Mouse (Mus musculus) small intestine, adult 2 months (tissue): Measurements from ENCODE around the gene Spred2. TPM values are rescaled to one million over a fixed set of nuclear protein-coding genes. Genes with fewer than 3 reads are reported as not detected.

Experiments used
- H3K27ac ChIP-seq: fragments of 200-500 bp; 2 replicates; pipeline ENCODE4 v1.5.1; 2012; ENCODE audit warnings: low read depth, low read length, control low read depth, inconsistent platforms; ENCODE audit not compliant: insufficient read depth
- H3K27me3 ChIP-seq: fragments of 200-500 bp; 2 replicates; pipeline ENCODE4 v1.6.1; 2012; ENCODE audit warnings: mild to moderate bottlenecking, moderate library complexity, low read length, inconsistent platforms; ENCODE audit not compliant: control insufficient read depth, insufficient read depth
- H3K36me3 ChIP-seq: fragments of 200-500 bp; 2 replicates; pipeline ENCODE4 v1.6.1; 2012; ENCODE audit warnings: mild to moderate bottlenecking, low read length, control low read depth, inconsistent platforms; ENCODE audit not compliant: control insufficient read depth, insufficient read depth
- H3K4me1 ChIP-seq: fragments of 200-500 bp; 2 replicates; pipeline ENCODE4 v1.6.1; 2012; ENCODE audit warnings: low read length, inconsistent platforms, mixed read lengths; ENCODE audit not compliant: control insufficient read depth, insufficient read depth, insufficient read length
- H3K4me3 ChIP-seq: fragments of 200-500 bp; 2 replicates; pipeline ENCODE4 v1.5.1; 2012; ENCODE audit warnings: low read depth, mild to moderate bottlenecking, control low read depth, inconsistent platforms, low read length, moderate library complexity
- CTCF ChIP-seq: fragments of 200-500 bp; IDR thresholded peaks from 2 replicates; pipeline ENCODE4 v1.5.1; 2012; ENCODE audit warnings: low read depth, mild to moderate bottlenecking, control low read depth, inconsistent platforms, low read length, moderate library complexity, mixed read lengths; ENCODE audit not compliant: insufficient replicate concordance, insufficient read length; ENCODE audit errors: extremely low read depth
- POLR2A ChIP-seq: fragments of 200-500 bp; IDR thresholded peaks from 2 replicates; pipeline ENCODE4 v1.6.1; 2012; ENCODE audit warnings: low read depth, mild to moderate bottlenecking, control low read depth, inconsistent platforms, low read length, moderate library complexity
- WGBS: fragments of 180-500 bp; shearing (Covaris S2); methylation state at CpG from one replicate; pipeline ENCODE4 v1.1.7; 2018; 5-methylcytosine and 5-hydroxymethylcytosine counted together
- polyA plus RNA-seq: library from polyadenylated mRNA; depleted of rRNA; stranded (reverse); fragments of >200 nt; gene quantifications from 2 replicates; pipeline ENCODE4 v1.2.3, GENCODE M21; 2012

The Spred2 gene
- polyA plus RNA-seq, 1 experiment, result 21.2 TPM

GRCm38 (mm10) chr11:20038723-20039122 lies 114.5 kb downstream of the Spred2 start:
- no peak for TF ChIP-seq POLR2A
- no peak for TF ChIP-seq CTCF
- H3K27me3 ChIP-seq, result no peaks in the 10 kb centered on the region
- no peaks in the 10 kb centered on the region for H3K36me3 ChIP-seq
- peaks cover 7% of the 10 kb centered on the region for H3K4me1 ChIP-seq
- no peak overlapping the region for H3K27ac ChIP-seq
- H3K4me3 ChIP-seq, result no peak overlapping the region
- WGBS, result 42% methylated on average over 8 of the region's 8 CpGs

DNA sequence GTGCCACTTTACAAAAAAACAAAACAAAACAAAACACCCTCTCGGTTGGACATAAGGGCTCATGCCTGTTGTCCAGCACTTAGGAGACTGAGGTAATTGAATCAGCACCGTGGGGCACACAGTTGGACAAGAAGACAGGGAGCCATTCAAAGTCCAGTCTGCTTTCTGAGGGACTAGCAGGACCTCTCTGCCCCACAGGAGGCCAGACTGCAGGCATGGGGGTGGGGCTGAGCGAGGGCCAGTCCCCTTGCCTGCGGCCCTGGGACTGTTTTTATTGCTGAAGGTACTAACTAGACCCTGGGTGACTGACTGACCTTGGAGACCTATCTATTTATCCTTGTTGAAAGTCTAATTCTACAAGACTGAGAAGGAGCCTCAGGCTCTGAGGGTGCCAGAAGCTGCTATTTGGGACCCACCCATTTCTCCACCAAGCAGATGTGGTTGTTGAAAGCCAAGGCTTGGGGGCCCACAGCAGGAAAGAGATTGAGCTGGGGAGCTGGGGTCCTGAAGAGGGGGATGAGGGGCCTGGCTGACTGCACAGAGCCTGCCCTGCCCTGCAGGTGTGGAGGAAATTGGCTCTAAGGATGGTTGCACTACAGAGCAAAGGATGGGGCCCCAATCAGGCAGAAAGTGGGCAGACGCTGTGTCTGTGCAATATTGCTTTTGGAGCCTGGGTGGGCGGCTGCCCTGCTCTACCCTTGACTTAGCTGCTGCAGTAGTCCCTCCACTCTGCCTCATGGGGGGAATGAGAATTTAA lies 117.2 kb downstream of the Spred2 start:
- TF ChIP-seq POLR2A (no peak), CTCF (no peak)
- no peaks in the 10 kb centered on the region for H3K27me3 ChIP-seq
- no peak overlapping the region for H3K27ac ChIP-seq
- no peaks in the 10 kb centered on the region for H3K36me3 ChIP-seq
- WGBS, result 45% methylated on average over 6 of the region's 6 CpGs
- no peak overlapping the region for H3K4me3 ChIP-seq
- no peaks in the 10 kb centered on the region for H3K4me1 ChIP-seq

DNA sequence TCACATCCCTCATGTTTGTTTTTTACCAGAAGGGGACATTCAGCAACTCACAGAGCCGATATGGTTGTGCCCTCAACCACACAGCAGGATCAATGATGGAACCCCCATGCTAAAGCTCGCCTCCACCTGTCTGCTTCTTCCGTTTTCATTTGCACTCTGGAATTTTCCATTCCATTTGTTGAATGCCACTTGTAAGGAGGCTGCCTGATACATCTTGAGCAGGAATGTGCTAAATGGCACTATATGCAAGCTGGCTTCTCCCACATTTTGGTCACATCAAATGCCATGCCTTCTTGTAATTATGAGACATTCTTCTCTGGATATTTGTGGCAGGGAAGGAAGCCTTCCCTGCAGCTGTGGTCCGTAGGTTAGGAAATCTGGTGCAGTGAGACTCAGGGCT lies 117.9 kb downstream of the Spred2 start:
- H3K36me3 ChIP-seq, result no peaks in the 10 kb centered on the region
- no peak overlapping the region for H3K4me3 ChIP-seq
- no peaks in the 10 kb centered on the region for H3K4me1 ChIP-seq
- TF ChIP-seq CTCF (no peak), POLR2A (no peak)
- no peaks in the 10 kb centered on the region for H3K27me3 ChIP-seq
- no peak overlapping the region for H3K27ac ChIP-seq
- WGBS, result 86% methylated on average over 4 of the region's 4 CpGs

GRCm38 (mm10) chr11:20043256-20043655 lies 119.1 kb downstream of the Spred2 start:
- no peak for TF ChIP-seq POLR2A
- TF ChIP-seq CTCF, result no peak
- Histone ChIP-seq H3K27me3 (no peaks in the 10 kb centered on the region), H3K36me3 (no peaks in the 10 kb centered on the region), H3K4me3 (no peak overlapping the region), H3K4me1 (no peaks in the 10 kb centered on the region), H3K27ac (no peak overlapping the region)
- 74% methylated on average over 4 of the region's 4 CpGs for WGBS

GRCm38 (mm10) chr11:20045586-20045985 lies 121.4 kb downstream of the Spred2 start:
- TF ChIP-seq POLR2A (no peak), CTCF (no peak)
- H3K27ac ChIP-seq, result no peak overlapping the region
- no peaks in the 10 kb centered on the region for H3K4me1 ChIP-seq
- no peak overlapping the region for H3K4me3 ChIP-seq
- H3K27me3 ChIP-seq, result no peaks in the 10 kb centered on the region
- H3K36me3 ChIP-seq, result no peaks in the 10 kb centered on the region
- WGBS, result 70% methylated on average over 3 of the region's 3 CpGs

- TF ChIP-seq POLR2A (no peak), CTCF (no peak)
- Histone ChIP-seq H3K27ac (no peak overlapping the region), H3K36me3 (peaks cover 2% of the 10 kb centered on the region; the same call in 1 of the 2 replicates), H3K4me3 (no peak overlapping the region), H3K4me1 (no peaks in the 10 kb centered on the region), H3K27me3 (no peaks in the 10 kb centered on the region)
- WGBS, result 69% methylated on average over 13 of the region's 13 CpGs
These were observed 128.8 kb downstream of the Spred2 start for GRCm38 (mm10) chr11:20052814-20053536.

GRCm38 (mm10) chr11:20053951-20054350 lies 129.8 kb downstream of the Spred2 start:
- TF ChIP-seq CTCF, result no peak
- no peak for TF ChIP-seq POLR2A
- H3K27me3 ChIP-seq, result no peaks in the 10 kb centered on the region
- H3K36me3 ChIP-seq, result peaks cover 6% of the 10 kb centered on the region; the same call in 1 of the 2 replicates
- H3K4me1 ChIP-seq, result no peaks in the 10 kb centered on the region
- no peak overlapping the region for H3K27ac ChIP-seq
- no peak overlapping the region for H3K4me3 ChIP-seq
- 78% methylated on average over 3 of the region's 3 CpGs for WGBS
